Mouse (Mus musculus) c-Kit-negative CD71-positive TER-119-positive erythroid progenitor cells, embryonic 14.5 days (primary cell): ENCODE results near the gene Igf2bp2.

Experiments
- DNase-seq: peaks from one replicate; pipeline ENCODE4 v3.0.0-alpha.2; 2013; ENCODE audit warnings: low read depth, low spot score

Gene Igf2bp2

GRCm38 (mm10) chr16:22162512-22163455 lies at the start of gene Igf2bp2:
Igf2bp2 (minus strand) TSS chr16:22163299.
- no peak for DNase-seq

- DNase-seq = no peak
Observed at GRCm38 (mm10) chr16:22203501-22203900, 40.4 kb upstream of the Igf2bp2 start.

GRCm38 (mm10) chr16:22201858-22202257 lies 38.8 kb upstream of the Igf2bp2 start:
- peak; percentile 2 for DNase-seq

GRCm38 (mm10) chr16:22200476-22200875 lies 37.4 kb upstream of the Igf2bp2 start:
- DNase-seq = no peak

GRCm38 (mm10) chr16:22187366-22187765 lies 24.3 kb upstream of the Igf2bp2 start:
- DNase-seq = no peak

- DNase-seq = no peak
Observed at GRCm38 (mm10) chr16:22185411-22185810, 22.3 kb upstream of the Igf2bp2 start.

GRCm38 (mm10) chr16:22184113-22184512 lies 21.0 kb upstream of the Igf2bp2 start:
- DNase-seq = no peak

- no peak for DNase-seq
Observed at GRCm38 (mm10) chr16:22182286-22182685, 19.2 kb upstream of the Igf2bp2 start.

- no peak for DNase-seq
Observed at GRCm38 (mm10) chr16:22178793-22179192, 15.7 kb upstream of the Igf2bp2 start.

GRCm38 (mm10) chr16:22177999-22178398 lies 14.9 kb upstream of the Igf2bp2 start:
- no peak for DNase-seq

- no peak for DNase-seq
Observed at GRCm38 (mm10) chr16:22168731-22169130, 5.6 kb upstream of the Igf2bp2 start.

GRCm38 (mm10) chr16:22165556-22165955 lies 2.5 kb upstream of the Igf2bp2 start:
- DNase-seq = no peak

GRCm38 (mm10) chr16:22164446-22164845 lies 1.3 kb upstream of the Igf2bp2 start:
- no peak for DNase-seq

- DNase-seq = no peak
Observed at GRCm38 (mm10) chr16:22163456-22163851, 355 bp upstream of the Igf2bp2 start.

- DNase-seq = no peak
Observed at GRCm38 (mm10) chr16:22162066-22162511, 1.0 kb downstream of the Igf2bp2 start.

- DNase-seq = no peak
Observed at GRCm38 (mm10) chr16:22161351-22162065, 1.6 kb downstream of the Igf2bp2 start.

GRCm38 (mm10) chr16:22160386-22161145 lies 2.5 kb downstream of the Igf2bp2 start:
- DNase-seq = no peak

GRCm38 (mm10) chr16:22152941-22153444 lies 10.1 kb downstream of the Igf2bp2 start:
- DNase-seq = no peak

- no peak for DNase-seq
Observed at GRCm38 (mm10) chr16:22151706-22152315, 11.3 kb downstream of the Igf2bp2 start.

- DNase-seq = no peak
Observed at GRCm38 (mm10) chr16:22150421-22150820, 12.7 kb downstream of the Igf2bp2 start.
